Mouse (Mus musculus) adrenal gland (tissue): ENCODE measurements around the gene Art2b.
"Not testable (repeated sequence)": the region's sequence is repeated elsewhere in the genome, so short reads cannot be mapped to it uniquely, and the experiment has no call there.

Experiments used
- intact Hi-C: fragments of 180-260 bp; cut with DNase I; formaldehyde crosslinking; loops from one replicate; pipeline ENCODE4 v1.15.1; 2025

The Art2b gene

GRCm38 (mm10) chr7:101573636-101574035, 11.8 kb downstream of the Art2b start:
- intact Hi-C loops, result not testable (repeated sequence)

DNA sequence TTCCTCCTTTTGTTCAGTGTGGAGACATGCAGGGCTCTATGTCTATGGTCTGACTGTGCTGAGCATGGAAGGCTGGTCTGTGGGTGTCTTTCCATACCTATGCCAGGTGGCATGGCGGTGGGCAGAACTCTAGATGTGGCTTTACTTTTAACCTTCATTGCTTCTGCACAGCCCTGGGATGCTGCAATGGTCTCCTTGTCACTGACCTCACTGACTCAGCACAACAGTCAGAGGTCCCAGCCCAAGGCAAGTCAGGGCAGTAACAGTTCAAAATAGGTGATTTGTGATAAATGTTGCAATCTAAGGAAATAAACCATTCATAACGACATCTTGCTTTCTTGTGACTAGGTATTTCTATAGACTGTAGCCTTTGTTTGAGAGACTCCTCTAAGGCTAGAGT, 21.3 kb downstream of the Art2b start:
- intact Hi-C loops, result loop anchor here (5.0 kb wide), 1 partner anchor 53 kb away; no protein-coding TSS in a partner anchor

- intact Hi-C loops, result not testable (repeated sequence)
These were observed 26.0 kb downstream of the Art2b start for GRCm38 (mm10) chr7:101559393-101559792.

GRCm38 (mm10) chr7:101557391-101557790, 28.0 kb downstream of the Art2b start:
- intact Hi-C loops, result no loop called here

GRCm38 (mm10) chr7:101555473-101555872, 29.9 kb downstream of the Art2b start:
- intact Hi-C loops, result not testable (repeated sequence)

DNA sequence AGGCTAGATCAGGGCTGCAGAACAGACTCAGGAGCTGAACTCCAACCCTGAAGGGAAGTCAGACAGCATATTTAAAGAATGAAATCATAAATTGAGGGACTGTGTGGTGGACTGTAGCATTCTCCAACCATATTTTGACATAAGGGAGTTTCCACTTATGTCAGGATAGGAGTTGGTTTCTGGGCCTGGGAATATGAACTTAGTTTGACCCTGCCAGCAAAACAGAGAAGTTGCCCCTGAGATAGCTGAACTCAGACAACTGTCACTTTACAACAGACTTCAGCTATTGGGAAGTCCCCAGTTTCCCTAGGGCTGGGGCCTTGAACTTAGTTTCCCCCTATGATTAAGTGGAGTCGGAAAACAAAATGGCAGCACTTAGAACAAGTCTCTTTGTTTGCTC, 33.9 kb downstream of the Art2b start:
- intact Hi-C loops, result no loop called here

- intact Hi-C loops, result no loop called here
These were observed 34.5 kb downstream of the Art2b start for GRCm38 (mm10) chr7:101550686-101551485.

- intact Hi-C loops, result no loop called here
These were observed 36.1 kb downstream of the Art2b start for GRCm38 (mm10) chr7:101549266-101549665.

DNA sequence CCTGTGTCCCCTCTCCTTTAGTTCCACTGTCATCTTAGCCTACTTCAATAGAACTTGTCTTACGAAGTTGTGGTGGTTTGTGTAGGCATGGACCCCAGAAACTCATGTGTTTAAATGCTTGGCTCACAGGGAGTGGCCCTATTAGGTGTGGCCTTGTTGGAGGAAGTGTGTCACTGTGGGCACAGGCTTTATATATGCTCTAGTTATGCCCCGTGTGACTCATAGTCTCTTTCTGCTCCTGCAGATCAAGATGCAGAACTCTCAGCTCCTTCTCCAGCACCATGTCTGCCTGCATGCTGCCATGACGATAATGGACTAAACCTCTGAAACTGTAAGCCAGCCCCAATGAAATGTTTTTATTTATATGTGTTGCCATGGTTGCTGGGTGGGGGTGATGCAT, 37.7 kb downstream of the Art2b start:
- intact Hi-C loops, result no loop called here

DNA sequence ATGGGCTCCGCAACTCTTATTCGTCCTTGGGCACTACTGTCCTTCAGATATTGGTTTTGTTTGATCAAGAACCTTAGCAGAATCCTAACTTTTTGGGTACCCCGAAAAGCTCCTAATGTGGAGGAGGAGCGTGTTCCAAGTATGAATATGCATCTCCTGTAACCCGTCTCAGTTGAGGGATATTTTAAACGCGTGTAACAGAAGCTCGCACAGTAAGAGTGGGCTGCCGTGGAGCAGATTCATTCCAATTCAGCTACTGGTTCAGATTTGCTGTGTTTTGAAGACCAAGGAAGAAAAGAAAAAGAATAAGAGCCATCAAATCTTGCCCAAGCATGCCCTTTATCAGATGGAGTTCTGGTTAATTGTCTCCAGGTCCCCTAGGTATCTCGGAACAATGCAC, 43.7 kb downstream of the Art2b start:
- intact Hi-C loops, result loop anchor here (5.0 kb wide), 1 partner anchor 81 kb away; no protein-coding TSS in a partner anchor

GRCm38 (mm10) chr7:101541132-101541531, 44.3 kb downstream of the Art2b start:
- intact Hi-C loops, result loop anchor here (5.0 kb wide), 1 partner anchor 81 kb away; no protein-coding TSS in a partner anchor

DNA sequence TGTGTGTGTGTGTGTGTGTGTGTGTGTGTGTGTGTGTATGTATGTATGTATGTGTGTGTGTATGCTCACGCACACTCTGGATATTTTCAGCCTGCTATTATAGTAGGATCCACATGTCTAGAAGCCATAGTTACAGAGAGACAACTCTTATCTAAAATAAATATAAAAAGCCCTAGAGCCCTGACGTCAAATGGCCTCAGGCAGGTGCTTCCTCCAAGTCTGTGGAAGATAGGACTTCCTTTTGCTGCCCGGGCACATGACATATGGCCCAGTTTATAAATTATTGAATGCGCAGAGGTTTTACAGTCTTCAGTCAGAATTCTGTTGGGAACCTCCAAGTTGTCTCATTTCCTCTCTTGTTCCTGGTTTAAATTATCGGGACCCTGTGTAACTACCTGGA, 44.7 kb downstream of the Art2b start:
- intact Hi-C loops, result loop anchor here (5.0 kb wide), 1 partner anchor 82 kb away; no protein-coding TSS in a partner anchor

DNA sequence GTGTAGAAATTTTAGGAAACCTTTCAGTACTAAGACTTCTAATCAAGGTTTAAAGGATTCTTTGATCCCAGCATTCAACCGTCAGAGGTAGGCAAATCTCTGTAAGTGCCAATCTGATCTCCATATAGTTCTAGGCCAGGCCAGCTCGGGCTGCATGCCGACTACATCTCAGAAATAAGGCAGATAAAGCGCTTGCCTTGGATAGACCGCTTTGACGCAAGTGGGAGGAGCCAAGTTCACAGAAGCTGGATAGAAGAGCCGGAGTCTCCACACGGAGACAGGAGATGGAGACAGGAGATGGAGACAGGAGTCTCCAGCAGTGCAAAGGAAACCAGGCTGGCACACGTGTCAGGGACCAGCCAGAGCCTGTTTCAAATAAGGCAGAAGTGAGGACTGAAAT, 45.6 kb downstream of the Art2b start:
- intact Hi-C loops, result loop anchor here (2.0 to 5.0 kb wide), 2 partner anchors 83 to 91 kb away; no protein-coding TSS in a partner anchor

DNA sequence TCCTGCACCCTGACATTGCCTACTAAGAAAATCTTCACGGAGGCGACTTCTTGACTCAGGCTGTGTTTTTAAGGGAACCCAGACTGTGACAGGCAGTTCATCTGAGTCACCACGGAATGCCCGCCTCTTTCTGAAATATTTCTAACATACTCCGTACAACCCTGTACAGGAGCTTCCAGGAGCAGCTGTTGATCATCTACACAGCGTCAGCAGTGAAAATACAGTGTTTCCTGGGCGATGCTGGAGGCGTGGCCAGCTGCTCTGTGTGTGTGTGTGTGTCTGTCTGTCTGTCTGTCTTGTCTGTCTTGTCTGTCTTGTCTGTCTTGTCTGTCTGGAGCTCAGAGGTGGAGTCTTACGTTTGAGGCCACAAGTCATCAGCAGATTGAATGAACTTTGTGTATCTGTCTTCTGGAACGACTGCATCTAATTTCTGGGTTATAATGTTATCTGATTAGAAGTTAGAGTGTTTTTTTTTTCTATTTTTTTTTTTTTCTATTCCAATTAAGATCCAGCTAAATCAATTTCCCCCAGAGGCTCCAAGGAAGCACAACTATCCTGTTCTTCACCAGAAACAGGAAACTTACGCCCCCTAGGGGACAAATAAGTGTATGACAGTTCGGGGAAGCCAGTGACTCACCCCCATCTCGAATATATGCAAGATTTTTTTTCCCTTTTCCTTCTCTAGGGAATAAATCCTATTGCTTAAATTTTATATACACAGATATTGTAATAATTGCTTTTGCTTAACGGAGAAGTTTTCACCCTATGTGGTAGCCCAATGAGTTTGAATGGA, 47.1 kb downstream of the Art2b start:
- intact Hi-C loops, result loop anchor here (2.0 kb wide), 1 partner anchor 90 kb away; no protein-coding TSS in a partner anchor

- intact Hi-C loops, result no loop called here
These were observed 47.9 kb downstream of the Art2b start for GRCm38 (mm10) chr7:101537541-101537940.

- intact Hi-C loops, result no loop called here
These were observed 49.9 kb downstream of the Art2b start for GRCm38 (mm10) chr7:101535517-101535916.

DNA sequence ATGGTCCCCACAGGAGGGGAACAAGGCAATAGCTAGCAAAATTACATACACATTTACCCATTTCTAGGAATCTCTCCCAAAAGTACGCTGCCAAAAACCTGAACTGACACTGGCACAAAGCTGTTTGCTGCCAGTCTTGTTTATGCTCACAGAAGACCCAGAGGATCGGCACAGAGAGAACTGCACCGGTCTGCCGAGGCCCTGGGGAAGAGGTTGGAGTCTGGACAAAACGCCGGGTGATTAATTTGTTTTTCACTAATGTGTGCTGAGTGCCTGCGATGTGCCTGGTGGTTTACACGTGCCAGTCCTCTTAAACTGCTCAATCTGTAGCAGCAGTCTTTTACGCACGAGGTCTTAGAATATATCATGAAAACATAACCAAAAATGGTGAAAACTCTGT, 50.3 kb downstream of the Art2b start:
- intact Hi-C loops, result no loop called here

- intact Hi-C loops, result no loop called here
These were observed 51.0 kb downstream of the Art2b start for GRCm38 (mm10) chr7:101534428-101534827.
